Comparison of ENCODE assay signal across 10 mouse cellular contexts in the genomic region with DNA sequence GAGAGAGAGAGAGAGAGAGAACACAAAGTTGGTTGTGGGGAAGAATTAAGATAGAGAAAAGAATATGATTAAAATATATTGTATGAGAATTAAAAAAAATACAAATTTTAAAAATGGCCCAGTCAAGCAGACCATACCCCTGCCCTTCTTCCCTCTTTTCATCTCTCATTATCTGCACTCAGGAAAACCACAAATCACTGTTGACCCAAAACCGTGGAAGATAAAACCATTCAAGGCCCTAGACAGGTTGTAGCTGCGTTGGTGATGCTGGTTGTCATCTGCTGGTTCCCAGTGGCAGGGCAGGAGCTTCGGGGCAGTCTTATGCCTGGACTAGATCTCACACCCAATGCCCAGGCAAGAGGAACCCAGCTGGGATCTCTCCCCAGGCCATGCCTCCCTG.
DNase-seq lines count a peak whose midpoint lies in the region; ATAC-seq and TF ChIP-seq lines count a peak whose summit lies in the region.
"Had no signal": no experiment of that assay in that cellular context is flagged by ENCODE, and none has a peak within 500 bp of the region (broad histone marks: within the 10 kb centered on the region; RNA-seq: fewer than 3 reads in every experiment).

No protein-coding gene starts in this region.

- no peak overlapping the region for H3K9ac ChIP-seq in forebrain, embryonic 11.5 days (ENCODE audit: low read length)
- no peak overlapping the region; the same call in 1 of the 2 replicates for H3K9ac ChIP-seq in forebrain, embryonic 16.5 days (replicated peaks; ENCODE audit: low read depth, low read length)
- no peak overlapping the region for H3K9ac ChIP-seq in lung, embryonic 14.5 days
- no peak overlapping the region for H3K9ac ChIP-seq in hindbrain, postnatal 0 days (replicated peaks; ENCODE audit: low read length)
- no peak overlapping the region; the same call in 1 of the 2 replicates for H3K9ac ChIP-seq in midbrain, embryonic 14.5 days (replicated peaks; ENCODE audit: low read length)
- H3K9ac ChIP-seq: liver, embryonic 14.5 days had no signal

- H3K4me2 ChIP-seq in forebrain, embryonic 11.5 days (ENCODE audit: low read depth, low read length, severe bottlenecking), result no peak overlapping the region
- no peak overlapping the region for H3K4me2 ChIP-seq in forebrain, embryonic 16.5 days (ENCODE audit: low read length)
- peak overlapping the region; percentile 54; the same call in 1 of the 2 replicates for H3K4me2 ChIP-seq in lung, embryonic 14.5 days
- H3K4me2 ChIP-seq in hindbrain, postnatal 0 days (ENCODE audit: low read depth, low read length), result peak overlapping the region; percentile 42; the same call in 1 of the 2 replicates
- H3K4me2 ChIP-seq in midbrain, embryonic 14.5 days (ENCODE audit: low read length), result no peak overlapping the region; the same call in 1 of the 2 replicates

- no peak for TF ChIP-seq POLR2A in lung, adult 2 months (IDR thresholded peaks at IDR 0.05; ENCODE audit: borderline replicate concordance, extremely low read depth, low read depth, low read length)

- 71% methylated on average over 3 of the region's 3 CpGs for WGBS in forebrain, embryonic 11.5 days
- 71% methylated on average over 3 of the region's 3 CpGs for WGBS in forebrain, embryonic 16.5 days
- 53% methylated on average over 3 of the region's 3 CpGs for WGBS in lung, embryonic 14.5 days
- 50% methylated on average over 3 of the region's 3 CpGs for WGBS in lung, adult 2 months
- 63% methylated on average over 3 of the region's 3 CpGs for WGBS in hindbrain, postnatal 0 days
- WGBS in midbrain, embryonic 14.5 days, result 61% methylated on average over 3 of the region's 3 CpGs

- intact Hi-C loops in left cerebral cortex, postnatal 36 days (cut with DNase I), result no loop called here

- no peak for ATAC-seq in forebrain, embryonic 11.5 days (replicated peaks; ENCODE audit: low FRiP score)
- ATAC-seq in forebrain, embryonic 16.5 days, result no peak
- no peak for ATAC-seq in lung, embryonic 14.5 days (ENCODE audit: insufficient read depth)
- no peak for ATAC-seq in hindbrain, postnatal 0 days
- no peak for ATAC-seq in midbrain, embryonic 14.5 days (ENCODE audit: low FRiP score, low TSS enrichment)

- no peak overlapping the region for H3K4me3 ChIP-seq in forebrain, embryonic 11.5 days (ENCODE audit: low read depth, low read length)
- H3K4me3 ChIP-seq in forebrain, embryonic 16.5 days (replicated peaks; ENCODE audit: low read length), result no peak overlapping the region
- no peak overlapping the region for H3K4me3 ChIP-seq in lung, embryonic 14.5 days (ENCODE audit: low read depth, low read length)
- no peak overlapping the region for H3K4me3 ChIP-seq in lung, adult 2 months (replicated peaks; ENCODE audit: extremely low read depth, low read depth, low read length)
- no peak overlapping the region for H3K4me3 ChIP-seq in hindbrain, postnatal 0 days (ENCODE audit: low read length)
- no peak overlapping the region for H3K4me3 ChIP-seq in midbrain, embryonic 14.5 days (replicated peaks; ENCODE audit: low read depth, low read length)

- DNase-seq in forebrain, embryonic 11.5 days (ENCODE audit: low spot score), result no peak
- no peak for DNase-seq in lung, embryonic 14.5 days
- no peak for DNase-seq in lung, adult 2 months
- no peak for DNase-seq in hindbrain, postnatal 0 days (ENCODE audit: low spot score)
- DNase-seq in midbrain, embryonic 14.5 days, result no peak
- no peak for DNase-seq in left cerebral cortex, postnatal 36 days (ENCODE audit: low spot score in 2 of 2)
- no peak for DNase-seq in thymus, postnatal 36 days
- DNase-seq: cerebellum, adult 2 months had no signal

- H3K27me3 ChIP-seq in forebrain, embryonic 11.5 days (ENCODE audit: control insufficient read depth, insufficient read depth, low read length), result no peaks in the 10 kb centered on the region
- no peaks in the 10 kb centered on the region for H3K27me3 ChIP-seq in forebrain, embryonic 16.5 days (replicated peaks; ENCODE audit: control insufficient read depth, insufficient read depth, low read length)
- H3K27me3 ChIP-seq in lung, embryonic 14.5 days (ENCODE audit: insufficient read depth, low read length), result no peaks in the 10 kb centered on the region
- H3K27me3 ChIP-seq in hindbrain, postnatal 0 days (ENCODE audit: insufficient read depth, low read length), result no peaks in the 10 kb centered on the region
- H3K27me3 ChIP-seq in midbrain, embryonic 14.5 days (ENCODE audit: control insufficient read depth, insufficient read depth, low read length), result no peaks in the 10 kb centered on the region

- H3K27ac ChIP-seq in forebrain, embryonic 11.5 days (ENCODE audit: low read depth, low read length), result peak overlapping the region; percentile 92
- H3K27ac ChIP-seq in forebrain, embryonic 16.5 days (ENCODE audit: low read length), result no peak overlapping the region
- peak overlapping the region; percentile 97 for H3K27ac ChIP-seq in lung, embryonic 14.5 days (ENCODE audit: low read depth)
- peak overlapping the region; percentile 73; the same call in 1 of the 2 replicates for H3K27ac ChIP-seq in hindbrain, postnatal 0 days
- peak overlapping the region; percentile 76; the same call in 1 of the 2 replicates for H3K27ac ChIP-seq in midbrain, embryonic 14.5 days (replicated peaks; ENCODE audit: low read depth, low read length)
- H3K27ac ChIP-seq: liver, embryonic 14.5 days had no signal

- peaks cover 18% of the 10 kb centered on the region for H3K4me1 ChIP-seq in forebrain, embryonic 11.5 days (replicated peaks; ENCODE audit: control insufficient read depth, insufficient read depth, low read length)
- H3K4me1 ChIP-seq in forebrain, embryonic 16.5 days (replicated peaks; ENCODE audit: control insufficient read depth, insufficient read depth, low read length), result peaks cover 29% of the 10 kb centered on the region
- peaks cover 43% of the 10 kb centered on the region for H3K4me1 ChIP-seq in lung, embryonic 14.5 days (ENCODE audit: insufficient read depth)
- peaks cover 32% of the 10 kb centered on the region for H3K4me1 ChIP-seq in lung, adult 2 months (ENCODE audit: control insufficient read depth, insufficient read depth, low read length)
- peaks cover 21% of the 10 kb centered on the region for H3K4me1 ChIP-seq in hindbrain, postnatal 0 days (ENCODE audit: insufficient read depth, low read length)
- H3K4me1 ChIP-seq in midbrain, embryonic 14.5 days (ENCODE audit: control insufficient read depth, insufficient read depth, low read length), result peaks cover 20% of the 10 kb centered on the region

- TF ChIP-seq CTCF in lung, embryonic 14.5 days (IDR thresholded peaks at IDR 0.05; ENCODE audit: low read depth), result no peak
- no peak for TF ChIP-seq CTCF in lung, adult 2 months (IDR thresholded peaks at IDR 0.05; ENCODE audit: insufficient read depth, low read length)
- TF ChIP-seq CTCF in hindbrain, postnatal 0 days (IDR thresholded peaks at IDR 0.05; ENCODE audit: low read depth), result no peak

- H3K9me3 ChIP-seq in forebrain, embryonic 11.5 days (ENCODE audit: control insufficient read depth, low read length), result no peaks in the 10 kb centered on the region
- H3K9me3 ChIP-seq in forebrain, embryonic 16.5 days (ENCODE audit: control insufficient read depth, low read length), result no peaks in the 10 kb centered on the region; the same call in 1 of the 2 replicates
- no peaks in the 10 kb centered on the region for H3K9me3 ChIP-seq in lung, embryonic 14.5 days (ENCODE audit: low read depth, low read length)
- no peaks in the 10 kb centered on the region for H3K9me3 ChIP-seq in hindbrain, postnatal 0 days (ENCODE audit: low read length)
- H3K9me3 ChIP-seq in midbrain, embryonic 14.5 days (ENCODE audit: control insufficient read depth, low read length), result no peaks in the 10 kb centered on the region

- H3K36me3 ChIP-seq in forebrain, embryonic 11.5 days (ENCODE audit: control insufficient read depth, insufficient read depth, low read length), result no peaks in the 10 kb centered on the region
- no peaks in the 10 kb centered on the region for H3K36me3 ChIP-seq in forebrain, embryonic 16.5 days (ENCODE audit: control insufficient read depth, insufficient read depth)
- H3K36me3 ChIP-seq in lung, embryonic 14.5 days (ENCODE audit: insufficient read depth), result no peaks in the 10 kb centered on the region
- H3K36me3 ChIP-seq in hindbrain, postnatal 0 days (ENCODE audit: insufficient read depth, low read length), result no peaks in the 10 kb centered on the region
- H3K36me3 ChIP-seq in midbrain, embryonic 14.5 days (ENCODE audit: control insufficient read depth, insufficient read depth, low read length), result no peaks in the 10 kb centered on the region

Comparison
In these comparisons a context has a peak if more than half of its experiments do, and no peak if none do; other contexts are left out.
1. H3K4me2 ChIP-seq: peak in lung, embryonic 14.5 days (single experiment) and hindbrain, postnatal 0 days (single experiment); none in forebrain, embryonic 11.5 days (single experiment), forebrain, embryonic 16.5 days (single experiment) and midbrain, embryonic 14.5 days (single experiment).